Mouse (Mus musculus) heart, embryonic 10.5 days (tissue): ENCODE measurements around the gene Cdc42. TPM values are rescaled to one million over a fixed set of nuclear protein-coding genes. Genes with fewer than 3 reads are reported as not detected.

Experiments
- DNase-seq: peaks from one replicate; pipeline ENCODE4 v3.0.0-alpha.2; 2017; ENCODE audit warnings: low spot score
- H3K27ac ChIP-seq: fragments of 300-500 bp; sonication (generic); 2 replicates; pipeline ENCODE4 v1.5.1; 2016; ENCODE audit warnings: mild to moderate bottlenecking
- H3K27me3 ChIP-seq: fragments of 300-500 bp; sonication (generic); 2 replicates; pipeline ENCODE4 v1.6.1; 2016; ENCODE audit warnings: mild to moderate bottlenecking; ENCODE audit not compliant: poor library complexity, insufficient read depth, severe bottlenecking
- H3K36me3 ChIP-seq: fragments of 300-500 bp; sonication (generic); 2 replicates; pipeline ENCODE4 v1.6.1; 2016; ENCODE audit warnings: mild to moderate bottlenecking, moderate library complexity
- H3K4me1 ChIP-seq: fragments of 300-500 bp; sonication (generic); 2 replicates; pipeline ENCODE4 v1.6.1; 2016; ENCODE audit warnings: mild to moderate bottlenecking
- H3K4me3 ChIP-seq: fragments of 300-500 bp; sonication (generic); 2 replicates; pipeline ENCODE4 v1.5.1; 2016; ENCODE audit warnings: mild to moderate bottlenecking, moderate library complexity
- H3K9me3 ChIP-seq: fragments of 300-500 bp; sonication (generic); 2 replicates; pipeline ENCODE4 v1.6.1; 2016; ENCODE audit warnings: mild to moderate bottlenecking, moderate library complexity
- whole genome bisulfite sequencing: fragments of 180-500 bp; shearing (Covaris S2); methylation state at CpG from one replicate; pipeline ENCODE4 v1.1.7; 2016; 5-methylcytosine and 5-hydroxymethylcytosine counted together
- polyA plus RNA-seq: library from polyadenylated mRNA; unstranded; fragments of >200 nt; fragmentation: Nextera tagmentation; extraction: Ambion mirVana; gene quantifications from 2 replicates; pipeline ENCODE4 v1.2.1, GENCODE M21; 2016

The Cdc42 gene
- polyA plus RNA-seq, 1 experiment from 2014 or later = 560 TPM

- Histone ChIP-seq H3K36me3 (peaks cover 90% of the 10 kb centered on the region), H3K27ac (no peak overlapping the region), H3K4me3 (no peak overlapping the region), H3K4me1 (no peaks in the 10 kb centered on the region), H3K27me3 (no peaks in the 10 kb centered on the region), H3K9me3 (no peaks in the 10 kb centered on the region)
- DNase-seq = no peak
- 85% methylated on average over 6 of the region's 6 CpGs for WGBS
Observed at GRCm38 (mm10) chr4:137324926-137325325, 32.6 kb downstream of the Cdc42 start.

GRCm38 (mm10) chr4:137316027-137316770 lies 41.3 kb downstream of the Cdc42 start:
- H3K27ac ChIP-seq = peak overlapping the region; percentile 72
- no peak for DNase-seq
- H3K4me3 ChIP-seq = 0 out of 2 replicates have a peak overlapping the region, but pooled peaks have one; percentile 8
- peaks cover 46% of the 10 kb centered on the region for H3K36me3 ChIP-seq
- peaks cover 33% of the 10 kb centered on the region for H3K4me1 ChIP-seq
- 74% methylated on average over 4 of the region's 4 CpGs for WGBS
- no peaks in the 10 kb centered on the region for H3K27me3 ChIP-seq
- no peaks in the 10 kb centered on the region for H3K9me3 ChIP-seq

- no peaks in the 10 kb centered on the region for H3K27me3 ChIP-seq
- peaks cover 36% of the 10 kb centered on the region for H3K36me3 ChIP-seq
- no peak for DNase-seq
- H3K27ac ChIP-seq = no peak overlapping the region
- peaks cover 38% of the 10 kb centered on the region for H3K4me1 ChIP-seq
- H3K4me3 ChIP-seq = no peak overlapping the region
- H3K9me3 ChIP-seq = no peaks in the 10 kb centered on the region
- 86% methylated on average over 2 of the region's 2 CpGs for WGBS
Observed at GRCm38 (mm10) chr4:137315061-137315460, 42.5 kb downstream of the Cdc42 start.

- WGBS = 51% methylated on average over 6 of the region's 6 CpGs
- H3K27me3 ChIP-seq = no peaks in the 10 kb centered on the region
- H3K27ac ChIP-seq = no peak overlapping the region
- no peak overlapping the region for H3K4me3 ChIP-seq
- no peak for DNase-seq
- peaks cover 41% of the 10 kb centered on the region for H3K4me1 ChIP-seq
- no peaks in the 10 kb centered on the region for H3K9me3 ChIP-seq
- peaks cover 31% of the 10 kb centered on the region for H3K36me3 ChIP-seq
Observed at GRCm38 (mm10) chr4:137314561-137314960, 43.0 kb downstream of the Cdc42 start.

- no peaks in the 10 kb centered on the region for H3K27me3 ChIP-seq
- no peaks in the 10 kb centered on the region for H3K9me3 ChIP-seq
- no peak for DNase-seq
- no peak overlapping the region for H3K27ac ChIP-seq
- peaks cover 41% of the 10 kb centered on the region for H3K4me1 ChIP-seq
- H3K36me3 ChIP-seq = peaks cover 21% of the 10 kb centered on the region
- no peak overlapping the region for H3K4me3 ChIP-seq
- WGBS = 71% methylated on average over 2 of the region's 2 CpGs
Observed at GRCm38 (mm10) chr4:137313511-137313910, 44.0 kb downstream of the Cdc42 start.

GRCm38 (mm10) chr4:137308377-137308776 lies 49.1 kb downstream of the Cdc42 start:
- 60% methylated on average over 5 of the region's 5 CpGs for WGBS
- H3K9me3 ChIP-seq = no peaks in the 10 kb centered on the region
- no peak overlapping the region for H3K4me3 ChIP-seq
- peaks cover 23% of the 10 kb centered on the region for H3K4me1 ChIP-seq
- no peak overlapping the region for H3K27ac ChIP-seq
- DNase-seq = no peak
- H3K36me3 ChIP-seq = no peaks in the 10 kb centered on the region
- H3K27me3 ChIP-seq = no peaks in the 10 kb centered on the region

GRCm38 (mm10) chr4:137306991-137307706 lies 50.4 kb downstream of the Cdc42 start:
- WGBS = 82% methylated on average over 19 of the region's 19 CpGs
- Histone ChIP-seq H3K4me1 (peaks cover 26% of the 10 kb centered on the region), H3K4me3 (no peak overlapping the region), H3K27ac (no peak overlapping the region), H3K36me3 (no peaks in the 10 kb centered on the region), H3K27me3 (no peaks in the 10 kb centered on the region), H3K9me3 (no peaks in the 10 kb centered on the region)
- peak; percentile 67 for DNase-seq

GRCm38 (mm10) chr4:137306577-137306888 lies 51.0 kb downstream of the Cdc42 start:
- WGBS = 70% methylated on average over 8 of the region's 8 CpGs
- H3K4me1 ChIP-seq = peaks cover 31% of the 10 kb centered on the region
- H3K27ac ChIP-seq = peak overlapping the region; percentile 52; the same call in 1 of the 2 replicates
- no peak for DNase-seq
- H3K9me3 ChIP-seq = no peaks in the 10 kb centered on the region
- no peaks in the 10 kb centered on the region for H3K27me3 ChIP-seq
- no peak overlapping the region for H3K4me3 ChIP-seq
- H3K36me3 ChIP-seq = no peaks in the 10 kb centered on the region

- H3K36me3 ChIP-seq = no peaks in the 10 kb centered on the region
- 73% methylated on average over 13 of the region's 13 CpGs for WGBS
- peak; percentile 68 for DNase-seq
- H3K27ac ChIP-seq = peak overlapping the region; percentile 52
- peaks cover 35% of the 10 kb centered on the region for H3K4me1 ChIP-seq
- no peak overlapping the region for H3K4me3 ChIP-seq
- no peaks in the 10 kb centered on the region for H3K27me3 ChIP-seq
- H3K9me3 ChIP-seq = no peaks in the 10 kb centered on the region
Observed at GRCm38 (mm10) chr4:137305831-137306576, 51.5 kb downstream of the Cdc42 start.

GRCm38 (mm10) chr4:137305066-137305465 lies 52.5 kb downstream of the Cdc42 start:
- Histone ChIP-seq H3K4me1 (peaks cover 31% of the 10 kb centered on the region), H3K9me3 (no peaks in the 10 kb centered on the region), H3K27ac (no peak overlapping the region), H3K4me3 (no peak overlapping the region), H3K36me3 (no peaks in the 10 kb centered on the region; the same call in 1 of the 2 replicates), H3K27me3 (no peaks in the 10 kb centered on the region)
- 92% methylated on average over 6 of the region's 7 CpGs for whole genome bisulfite sequencing
- DNase-seq = peak; percentile 62

GRCm38 (mm10) chr4:137304106-137304505 lies 53.4 kb downstream of the Cdc42 start:
- 90% methylated on average over 7 of the region's 7 CpGs for WGBS
- DNase-seq = peak; percentile 65
- Histone ChIP-seq H3K4me3 (no peak overlapping the region), H3K4me1 (peaks cover 28% of the 10 kb centered on the region), H3K36me3 (no peaks in the 10 kb centered on the region; the same call in 1 of the 2 replicates), H3K27ac (no peak overlapping the region), H3K27me3 (no peaks in the 10 kb centered on the region), H3K9me3 (no peaks in the 10 kb centered on the region)

GRCm38 (mm10) chr4:137301635-137302034 lies 55.9 kb downstream of the Cdc42 start:
- WGBS = 61% methylated on average over 16 of the region's 16 CpGs
- DNase-seq = no peak
- H3K27ac ChIP-seq = no peak overlapping the region; the same call in 1 of the 2 replicates
- no peaks in the 10 kb centered on the region for H3K27me3 ChIP-seq
- no peak overlapping the region for H3K4me3 ChIP-seq
- H3K4me1 ChIP-seq = peaks cover 31% of the 10 kb centered on the region
- peaks cover 3% of the 10 kb centered on the region; the same call in 1 of the 2 replicates for H3K36me3 ChIP-seq
- H3K9me3 ChIP-seq = no peaks in the 10 kb centered on the region

- peaks cover 7% of the 10 kb centered on the region; the same call in 1 of the 2 replicates for H3K27me3 ChIP-seq
- H3K27ac ChIP-seq = no peak overlapping the region
- peaks cover 3% of the 10 kb centered on the region; the same call in 1 of the 2 replicates for H3K36me3 ChIP-seq
- no peaks in the 10 kb centered on the region for H3K9me3 ChIP-seq
- peaks cover 26% of the 10 kb centered on the region for H3K4me1 ChIP-seq
- WGBS = 92% methylated on average over 13 of the region's 13 CpGs
- no peak overlapping the region for H3K4me3 ChIP-seq
- DNase-seq = no peak
Observed at GRCm38 (mm10) chr4:137300227-137300626, 57.3 kb downstream of the Cdc42 start.
